In the genomic region with DNA sequence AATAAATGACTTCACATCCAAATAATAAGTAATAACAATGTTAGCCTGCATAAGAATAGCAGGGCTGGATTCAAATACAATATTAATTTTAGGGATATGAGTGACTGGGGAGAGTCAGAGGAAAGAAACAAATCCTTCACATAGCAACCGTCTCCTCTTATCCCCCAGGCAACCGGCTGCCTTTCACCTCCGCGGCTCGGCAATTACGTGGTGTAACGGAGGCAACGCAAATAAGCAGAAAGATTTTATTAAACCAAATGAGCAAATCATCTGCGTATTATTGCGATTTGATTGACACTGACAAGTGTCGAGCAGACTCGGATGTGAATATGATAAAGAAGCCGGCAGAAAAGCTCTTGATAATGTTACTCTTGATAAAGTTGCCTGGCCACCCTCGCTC, we compare ENCODE assay signal across 10 mouse cellular contexts. TPM values are rescaled to one million over a fixed set of nuclear protein-coding genes. Genes with fewer than 3 reads are reported as not detected.
A peak's percentile ranks its signal among the peaks of the same experiment; 100 is the strongest.
DNase-seq lines count a peak whose midpoint lies in the region; ATAC-seq lines count a peak whose summit lies in the region.
"Had no signal": no experiment of that assay in that cellular context is flagged by ENCODE, and none has a peak within 500 bp of the region (broad histone marks: within the 10 kb centered on the region; RNA-seq: fewer than 3 reads in every experiment).

No protein-coding gene starts in this region.

- peak overlapping the region; percentile 53 for H3K4me2 ChIP-seq in hindbrain, embryonic 16.5 days (ENCODE audit: low read length)
- H3K4me2 ChIP-seq in midbrain, embryonic 14.5 days (ENCODE audit: low read length): peak overlapping the region; percentile 40
- H3K4me2 ChIP-seq: lung, embryonic 15.5 days had no signal

- peak; percentile 37 for ATAC-seq in hindbrain, embryonic 16.5 days
- ATAC-seq in midbrain, embryonic 14.5 days (ENCODE audit: low FRiP score, low TSS enrichment): peak; percentile 58; the same call in 1 of the 2 replicates

- WGBS in forebrain, embryonic 10.5 days: 65% methylated on average over 14 of the region's 14 CpGs
- 14% methylated on average over 14 of the region's 14 CpGs for WGBS in hindbrain, embryonic 16.5 days
- WGBS in midbrain, embryonic 14.5 days: 4% methylated on average over 14 of the region's 14 CpGs

- H3K36me3 ChIP-seq in forebrain, embryonic 10.5 days (replicated peaks): no peaks in the 10 kb centered on the region
- H3K36me3 ChIP-seq in hindbrain, embryonic 16.5 days (ENCODE audit: control insufficient read depth, insufficient read depth, low read length): no peaks in the 10 kb centered on the region
- H3K36me3 ChIP-seq in midbrain, embryonic 14.5 days (ENCODE audit: control insufficient read depth, insufficient read depth, low read length): no peaks in the 10 kb centered on the region
- H3K36me3 ChIP-seq: lung, embryonic 15.5 days had no signal

- H3K27ac ChIP-seq in forebrain, embryonic 10.5 days: no peak overlapping the region
- H3K27ac ChIP-seq in hindbrain, embryonic 16.5 days (ENCODE audit: low read depth, low read length): no peak overlapping the region
- H3K27ac ChIP-seq in midbrain, embryonic 14.5 days (replicated peaks; ENCODE audit: low read depth, low read length): no peak overlapping the region
- H3K27ac ChIP-seq: lung, embryonic 15.5 days had no signal

- H3K4me1 ChIP-seq in forebrain, embryonic 10.5 days: peaks cover 27% of the 10 kb centered on the region
- H3K4me1 ChIP-seq in hindbrain, embryonic 16.5 days (ENCODE audit: control insufficient read depth, insufficient read depth, low read depth, low read length): peaks cover 5% of the 10 kb centered on the region
- H3K4me1 ChIP-seq in midbrain, embryonic 14.5 days (ENCODE audit: control insufficient read depth, insufficient read depth, low read length): peaks cover 16% of the 10 kb centered on the region

- DNase-seq in embryo, embryonic 10.5 days (ENCODE audit: low spot score): peak; percentile 50
- no peak for DNase-seq in embryo, embryonic 9.5 days (ENCODE audit: extremely low spot score)
- peak; percentile 27 for DNase-seq in forebrain, embryonic 10.5 days (ENCODE audit: extremely low spot score, low spot score)
- DNase-seq in midbrain, embryonic 14.5 days: peak; percentile 83
- no peak for DNase-seq in adrenal gland, postnatal 36 days
- no peak for DNase-seq in adrenal gland, adult (ENCODE audit: inconsistent age in 2 of 2, low spot score in 1 of 2)
- DNase-seq in thymus, postnatal 25 days: no peak

- peaks cover 11% of the 10 kb centered on the region; the same call in 1 of the 2 replicates for H3K27me3 ChIP-seq in forebrain, embryonic 10.5 days (ENCODE audit: poor library complexity, severe bottlenecking)
- H3K27me3 ChIP-seq in hindbrain, embryonic 16.5 days (replicated peaks; ENCODE audit: control insufficient read depth, insufficient read depth, low read length): no peaks in the 10 kb centered on the region
- H3K27me3 ChIP-seq in midbrain, embryonic 14.5 days (ENCODE audit: control insufficient read depth, insufficient read depth, low read length): no peaks in the 10 kb centered on the region
- H3K27me3 ChIP-seq: lung, embryonic 15.5 days had no signal

- H3K9ac ChIP-seq in hindbrain, embryonic 16.5 days (ENCODE audit: low read depth, low read length): peak overlapping the region; percentile 22; the same call in 1 of the 2 replicates
- no peak overlapping the region for H3K9ac ChIP-seq in midbrain, embryonic 14.5 days (replicated peaks; ENCODE audit: low read length)
- H3K9ac ChIP-seq: lung, embryonic 15.5 days had no signal

- H3K4me3 ChIP-seq in forebrain, embryonic 10.5 days: peak overlapping the region; percentile 4; the same call in 1 of the 2 replicates
- H3K4me3 ChIP-seq in hindbrain, embryonic 16.5 days (ENCODE audit: low read length): peak overlapping the region; percentile 24
- H3K4me3 ChIP-seq in midbrain, embryonic 14.5 days (replicated peaks; ENCODE audit: low read depth, low read length): peak overlapping the region; percentile 4; the same call in 1 of the 2 replicates
- H3K4me3 ChIP-seq: lung, embryonic 15.5 days; myocyte had no signal

- H3K9me3 ChIP-seq in forebrain, embryonic 10.5 days: no peaks in the 10 kb centered on the region
- H3K9me3 ChIP-seq in hindbrain, embryonic 16.5 days (ENCODE audit: control insufficient read depth, low read length): no peaks in the 10 kb centered on the region
- no peaks in the 10 kb centered on the region for H3K9me3 ChIP-seq in midbrain, embryonic 14.5 days (ENCODE audit: control insufficient read depth, low read length)
- H3K9me3 ChIP-seq: lung, embryonic 15.5 days had no signal

RNA-seq across cellular contexts. Expression of a gene that starts 28.9 kb away (rescaled TPM):
- polyA plus RNA-seq in forebrain, embryonic 10.5 days (2016; fragmentation: Nextera tagmentation; extraction: Ambion mirVana): 75.7 and 77.9 TPM in 2 replicates
- 135 and 140 TPM in 2 replicates for polyA plus RNA-seq in hindbrain, embryonic 16.5 days (2015; fragmentation: Nextera tagmentation; extraction: Ambion mirVana)
- polyA plus RNA-seq in midbrain, embryonic 14.5 days (2014; fragmentation: Nextera tagmentation; extraction: Ambion mirVana): 131 and 143 TPM in 2 replicates
- total RNA-seq in adrenal gland, postnatal 36 days (2021): 10 to 100 TPM; 40.3 to 45.5 TPM

Comparison
In these comparisons a context has a peak if more than half of its experiments do, and no peak if none do; other contexts are left out.
1. DNase-seq: peak in embryo, embryonic 10.5 days (single experiment), forebrain, embryonic 10.5 days (single experiment) and midbrain, embryonic 14.5 days (single experiment); none in embryo, embryonic 9.5 days (single experiment), adrenal gland, postnatal 36 days (0 of 2), adrenal gland, adult (0 of 2) and thymus, postnatal 25 days (single experiment).
2. Peak in every context shown above with its lines, with median percentiles within 50 percentile points of each other: H3K4me3 ChIP-seq.